Mouse (Mus musculus) heart, adult 11 months (tissue): ENCODE measurements around the gene Gm6169.
"Not testable (repeated sequence)": the region's sequence is repeated elsewhere in the genome, so short reads cannot be mapped to it uniquely, and the experiment has no call there.

ENCODE experiments used
- DNase-seq: peaks from one replicate; pipeline ENCODE4 v3.0.0; 2022

The Gm6169 gene

GRCm38 (mm10) chr13:97099187-97099852, at the start of gene Gm6169:
Gm6169 (minus strand) TSS chr13:97099237.
- DNase-seq, result no peak

- DNase-seq, result no peak
Observed at GRCm38 (mm10) chr13:97145834-97146233, 46.8 kb upstream of the Gm6169 start.

- DNase-seq, result no peak
Observed at GRCm38 (mm10) chr13:97142321-97142720, 43.3 kb upstream of the Gm6169 start.

GRCm38 (mm10) chr13:97138404-97138931, 39.4 kb upstream of the Gm6169 start:
- not testable (repeated sequence) for DNase-seq

GRCm38 (mm10) chr13:97137466-97138400, 38.7 kb upstream of the Gm6169 start, which contains the start of the genes Gfm2 and Nsa2:
Gfm2 (plus strand) TSS chr13:97137937.
Nsa2 (minus strand) TSS chr13:97137937.
- DNase-seq, result peak; percentile 99

GRCm38 (mm10) chr13:97130413-97130812, 31.4 kb upstream of the Gm6169 start:
- DNase-seq, result not testable (repeated sequence)

GRCm38 (mm10) chr13:97129654-97130053, 30.6 kb upstream of the Gm6169 start:
- not testable (repeated sequence) for DNase-seq

- no peak for DNase-seq
Observed at GRCm38 (mm10) chr13:97121341-97121740, 22.3 kb upstream of the Gm6169 start.

- DNase-seq, result no peak
Observed at GRCm38 (mm10) chr13:97109046-97109445, 10.0 kb upstream of the Gm6169 start.

GRCm38 (mm10) chr13:97107721-97108120, 8.7 kb upstream of the Gm6169 start:
- DNase-seq, result not testable (repeated sequence)

- DNase-seq, result no peak
Observed at GRCm38 (mm10) chr13:97104996-97105395, 6.0 kb upstream of the Gm6169 start.

- DNase-seq, result no peak
Observed at GRCm38 (mm10) chr13:97095726-97096125, 3.3 kb downstream of the Gm6169 start.

GRCm38 (mm10) chr13:97088183-97088582, 10.9 kb downstream of the Gm6169 start:
- DNase-seq, result peak; percentile 22

GRCm38 (mm10) chr13:97087421-97087820, 11.6 kb downstream of the Gm6169 start:
- peak; percentile 41 for DNase-seq

GRCm38 (mm10) chr13:97086316-97086715, 12.7 kb downstream of the Gm6169 start:
- DNase-seq, result peak; percentile 31

GRCm38 (mm10) chr13:97082432-97082831, 16.6 kb downstream of the Gm6169 start:
- peak; percentile 43 for DNase-seq

- peak; percentile 12 for DNase-seq
Observed at GRCm38 (mm10) chr13:97080615-97081014, 18.4 kb downstream of the Gm6169 start.

GRCm38 (mm10) chr13:97080201-97080600, 18.8 kb downstream of the Gm6169 start:
- DNase-seq, result peak; percentile 41

GRCm38 (mm10) chr13:97077556-97077955, 21.5 kb downstream of the Gm6169 start:
- DNase-seq, result peak; percentile 52

- no peak for DNase-seq
Observed at GRCm38 (mm10) chr13:97073497-97073896, 25.5 kb downstream of the Gm6169 start.

- peak; percentile 62 for DNase-seq
Observed at GRCm38 (mm10) chr13:97071626-97072241, 27.3 kb downstream of the Gm6169 start.

- DNase-seq, result peak; percentile 66
Observed at GRCm38 (mm10) chr13:97070931-97071625, 28.0 kb downstream of the Gm6169 start.
